Mouse (Mus musculus) bone marrow macrophage, adult 2 months (primary cell): ENCODE results near the gene Tas2r139.
"Not testable (repeated sequence)": the region's sequence is repeated elsewhere in the genome, so short reads cannot be mapped to it uniquely, and the experiment has no call there.

Experiments used
- CTCF ChIP-seq: IDR thresholded peaks from 2 replicates; pipeline ENCODE4 v1.5.1; 2012; ENCODE audit warnings: low read depth, mild to moderate bottlenecking, low read length, moderate library complexity
- POLR2A ChIP-seq: IDR thresholded peaks from 2 replicates; pipeline ENCODE4 v1.6.1; 2012; ENCODE audit warnings: mild to moderate bottlenecking, low read depth, low read length, borderline replicate concordance

GRCm38 (mm10) chr6:42151115-42151514, 10.4 kb downstream of the Tas2r139 start:
- not testable (repeated sequence) for TF ChIP-seq CTCF, POLR2A
